Mouse (Mus musculus): ENCODE measurements around the gene Srgap2. TPM values are rescaled to one million over a fixed set of nuclear protein-coding genes. Genes with fewer than 3 reads are reported as not detected.
"Not testable (repeated sequence)": the region's sequence is repeated elsewhere in the genome, so short reads cannot be mapped to it uniquely, and the experiment has no call there.

Srgap2 gene
- total RNA-seq, 2 experiments from 2014 or later = 34.2 to 36.0 TPM

DNA sequence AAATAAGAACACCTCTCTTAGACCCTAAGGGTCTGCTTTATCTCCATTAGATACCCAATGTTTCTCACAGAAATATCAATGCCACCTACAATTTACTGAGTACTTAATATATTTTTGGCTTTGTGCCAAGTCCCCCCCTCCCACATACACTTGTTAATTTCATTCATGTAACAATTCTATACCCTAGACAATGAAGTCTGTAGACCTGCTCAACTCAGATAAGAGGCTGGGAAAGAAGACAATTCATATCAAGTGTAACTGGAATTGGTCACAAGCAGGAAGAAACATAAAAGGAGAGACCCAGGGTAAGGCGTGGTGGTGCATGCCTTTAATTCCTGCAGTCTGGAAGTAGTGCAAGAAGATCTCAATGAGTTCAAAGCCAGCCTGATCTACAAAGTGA lies 169.9 kb downstream of the Srgap2 start:
- intact Hi-C loops (cut with DNase I) = no loop called here

DNA sequence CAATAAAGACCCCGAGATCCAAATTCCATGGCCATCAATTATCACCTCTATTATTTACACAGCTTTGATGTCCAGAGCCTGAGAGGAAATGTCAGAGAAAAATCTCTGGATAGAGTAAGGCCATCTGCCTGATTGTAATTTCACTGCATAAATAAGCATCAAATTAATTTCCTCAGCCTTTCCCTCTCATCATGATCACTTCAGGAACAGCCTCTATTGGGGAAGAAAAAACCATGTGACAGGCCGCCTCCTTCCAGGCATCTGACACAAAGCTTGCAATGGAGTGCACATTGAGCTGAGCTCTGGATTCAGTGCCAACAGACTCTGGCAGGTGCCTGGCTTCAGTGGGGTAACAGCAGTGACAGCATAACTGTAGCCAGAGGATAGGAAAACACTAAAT lies 175.7 kb downstream of the Srgap2 start:
- intact Hi-C loops (cut with DNase I) = no loop called here
- peak; percentile 36 to 37 for DNase-seq

More for the DNA sequence above, 169.9 kb downstream of the Srgap2 start:
- DNase-seq = no peak

DNA sequence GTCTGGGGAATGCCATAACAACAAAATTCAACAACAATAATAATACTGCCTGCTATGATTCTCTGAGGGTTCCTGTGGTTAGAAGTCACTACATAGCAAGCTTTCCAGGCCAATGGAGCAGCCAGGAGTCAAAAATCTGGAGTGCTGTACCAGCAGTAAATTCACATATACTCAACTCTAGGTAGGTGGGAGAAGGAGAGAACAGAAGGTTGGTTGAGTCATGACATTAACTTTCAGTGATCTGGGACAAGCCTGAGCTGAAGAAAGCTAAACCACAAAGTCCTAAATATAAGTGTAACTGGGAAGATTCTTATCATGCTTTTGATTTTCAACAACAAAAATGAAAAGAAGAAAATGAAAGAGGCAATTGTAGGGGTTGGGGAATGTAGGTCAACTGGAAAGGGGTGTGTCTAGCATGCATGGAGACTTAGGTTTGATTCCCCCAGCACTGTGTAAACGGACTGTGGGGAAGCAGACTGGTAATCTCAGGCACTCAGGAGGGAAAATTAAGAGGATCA lies 177.1 kb downstream of the Srgap2 start:
- intact Hi-C loops (cut with DNase I) = loop anchor here (5.0 kb wide), 1 partner anchor 177 kb away; the partner anchor contains the start of genes Fam72a and Srgap2
- DNase-seq = no peak

DNA sequence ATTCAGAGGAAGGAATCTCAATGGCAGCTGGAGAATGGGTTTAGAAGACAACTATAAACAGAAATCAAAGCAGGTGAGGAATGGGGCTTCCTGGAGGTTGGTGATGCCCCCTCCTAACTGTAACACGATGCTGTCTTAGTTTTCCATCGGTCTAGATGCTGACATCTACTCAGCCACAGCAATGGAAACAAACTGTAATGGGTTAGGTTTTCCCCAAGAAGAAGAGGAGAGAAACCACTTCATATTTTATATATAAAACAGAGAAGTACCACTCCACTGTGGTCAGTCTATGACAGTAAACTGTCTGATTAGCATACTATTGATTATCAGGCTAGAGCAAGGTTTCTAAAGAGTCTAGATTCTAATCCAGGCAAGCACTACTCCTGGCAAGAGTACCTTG lies 179.4 kb downstream of the Srgap2 start:
- DNase-seq = no peak
- intact Hi-C loops (cut with DNase I) = loop anchor here (5.0 kb wide), 1 partner anchor 180 kb away; the partner anchor contains the start of genes Fam72a and Srgap2

DNA sequence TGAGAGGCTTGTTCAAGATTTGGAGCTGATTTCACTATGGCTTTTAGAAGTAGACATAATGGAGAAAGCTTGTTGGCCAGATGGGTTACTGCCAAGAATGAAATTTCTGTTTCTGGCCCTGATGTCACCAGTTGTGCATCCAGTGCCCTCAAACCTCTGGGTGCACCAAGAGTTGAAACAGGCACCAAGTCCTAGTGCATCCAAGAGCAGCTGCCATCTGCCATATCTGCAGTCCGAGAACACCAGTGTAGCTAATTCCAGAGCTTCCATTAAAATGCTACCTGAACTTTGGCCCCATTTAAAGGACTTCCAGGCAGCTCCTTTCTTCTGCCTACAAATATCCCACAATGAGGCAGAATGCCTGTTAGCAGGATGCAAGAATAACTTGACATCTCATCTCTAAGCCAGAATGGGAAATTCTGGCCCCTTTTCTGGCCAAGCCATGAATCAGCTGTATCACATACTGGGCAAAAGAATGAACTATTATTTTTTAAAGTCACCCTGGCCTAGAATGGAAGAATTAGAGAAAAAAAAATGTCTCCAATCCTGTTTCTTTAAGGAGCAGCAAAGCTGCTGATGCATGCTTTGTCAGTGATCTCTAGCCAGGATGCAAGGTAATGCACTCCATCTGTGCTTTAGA lies 180.1 kb downstream of the Srgap2 start:
- peak; percentile 72 to 74 for DNase-seq
- intact Hi-C loops (cut with DNase I) = loop anchor here (5.0 kb wide), 1 partner anchor 180 kb away; the partner anchor contains the start of genes Fam72a and Srgap2

DNA sequence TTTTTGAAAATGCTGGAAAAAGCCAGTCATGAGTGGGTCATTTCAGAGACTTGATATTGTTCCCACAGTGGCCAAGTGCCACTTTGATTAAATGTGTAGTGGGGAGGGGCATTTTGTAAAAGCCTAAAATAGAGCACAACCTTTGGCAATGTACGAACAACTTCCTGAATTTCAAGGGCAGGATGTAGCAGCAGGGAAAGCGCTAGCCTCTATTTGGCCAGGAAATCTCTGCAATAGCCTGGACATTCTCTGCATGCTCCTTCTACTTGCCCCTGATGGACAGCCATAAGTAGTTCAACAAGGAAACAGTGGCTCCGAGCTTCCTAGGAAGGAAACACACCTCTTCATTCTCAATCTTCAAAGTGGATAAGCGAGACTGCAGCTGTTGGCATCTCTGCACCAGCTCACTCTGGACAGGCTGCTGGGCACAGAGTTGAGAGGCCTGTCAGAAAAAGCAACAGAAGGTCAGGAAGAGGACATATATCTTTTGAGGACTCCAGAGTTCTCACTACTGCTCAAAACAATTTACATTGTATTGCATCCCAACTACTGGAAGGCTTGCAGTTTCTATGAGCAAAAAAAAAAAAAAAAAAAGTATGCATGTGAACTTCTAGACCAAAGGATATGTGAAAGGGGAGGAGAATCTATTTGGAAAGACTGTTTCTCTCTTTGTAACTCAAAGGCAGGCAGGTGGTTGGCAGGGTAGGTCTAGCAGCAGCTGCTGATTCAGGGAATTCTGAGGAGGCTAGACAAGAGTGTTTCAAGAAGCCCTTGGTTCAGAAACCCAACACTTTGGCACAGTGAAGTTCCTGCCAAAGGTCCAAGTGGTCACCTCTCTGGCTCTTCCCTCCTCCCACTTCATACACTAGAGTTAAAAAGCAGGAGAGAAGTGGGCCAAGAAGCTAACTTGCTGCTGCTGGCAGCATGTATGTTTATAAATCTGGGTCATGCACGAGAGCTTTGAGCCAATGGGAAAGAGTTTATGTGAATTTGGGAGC lies 181.4 kb downstream of the Srgap2 start:
- intact Hi-C loops (cut with DNase I) = loop anchor here (5.0 kb wide), 1 partner anchor 182 kb away; the partner anchor contains the start of genes Fam72a and Srgap2
- DNase-seq = peak; percentile 71 to 73

DNA sequence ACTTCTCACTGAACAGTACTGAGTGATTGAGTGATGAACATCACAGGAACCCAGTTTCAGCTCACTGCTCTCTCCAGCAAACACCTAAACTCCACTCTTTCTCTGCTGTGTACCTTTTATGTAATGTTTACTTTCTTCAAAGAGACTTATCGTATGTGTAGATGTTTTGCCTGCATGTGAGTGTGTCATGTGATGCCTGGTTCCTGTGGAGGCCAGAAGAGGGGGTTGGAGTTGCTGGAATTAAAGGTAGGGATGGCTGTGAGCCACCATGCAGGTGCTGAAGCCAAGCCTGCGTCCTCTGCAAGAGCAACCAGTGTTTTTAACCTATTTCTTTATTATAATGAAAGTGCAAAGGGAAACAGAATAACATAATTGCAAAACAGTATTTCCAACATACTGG lies 182.5 kb downstream of the Srgap2 start:
- intact Hi-C loops (cut with DNase I) = loop anchor here (5.0 kb wide), 1 partner anchor 183 kb away; the partner anchor contains the start of genes Fam72a and Srgap2
- DNase-seq = peak; percentile 26 to 49

DNA sequence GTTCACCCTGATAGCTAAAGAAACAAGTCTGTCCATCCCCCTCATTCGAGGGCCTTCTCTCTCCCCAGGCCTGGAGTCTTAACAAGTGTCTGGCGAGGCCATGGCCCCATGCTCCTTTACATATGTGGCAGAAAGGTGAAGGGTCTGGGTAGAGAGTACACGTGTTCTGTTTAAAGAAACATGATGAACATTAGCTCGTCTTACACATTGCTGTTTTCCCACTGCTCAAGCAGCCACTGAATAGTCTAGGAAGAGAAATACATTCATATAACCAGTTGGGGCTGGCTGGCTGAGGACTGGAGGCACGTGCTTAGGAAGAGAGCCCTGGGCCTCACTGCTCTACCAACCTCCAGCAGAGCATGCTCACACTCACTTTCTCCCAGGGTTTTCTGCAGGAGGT lies 191.1 kb downstream of the Srgap2 start:
- intact Hi-C loops (cut with DNase I) = no loop called here
- DNase-seq = no peak

DNA sequence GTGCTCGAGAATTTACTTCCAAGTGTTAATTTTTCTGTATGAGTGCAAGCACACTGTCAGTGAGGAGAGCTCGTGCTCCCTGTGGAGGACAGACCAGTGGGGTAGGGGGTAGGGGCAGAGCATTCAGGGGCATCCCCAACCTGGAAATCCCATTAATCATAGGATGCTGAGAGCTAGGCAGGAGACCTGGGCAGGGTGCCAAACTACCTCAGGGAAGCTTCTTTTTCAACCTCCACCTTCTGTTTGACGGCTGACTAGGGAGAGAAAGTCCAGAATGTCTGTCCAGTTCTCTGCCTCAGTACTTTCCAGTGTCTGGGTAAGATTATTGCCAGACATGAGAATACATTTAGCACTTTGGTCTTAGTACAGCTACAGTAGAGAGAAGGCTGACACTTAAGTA lies 191.5 kb downstream of the Srgap2 start:
- intact Hi-C loops (cut with DNase I) = no loop called here
- no peak for DNase-seq

DNA sequence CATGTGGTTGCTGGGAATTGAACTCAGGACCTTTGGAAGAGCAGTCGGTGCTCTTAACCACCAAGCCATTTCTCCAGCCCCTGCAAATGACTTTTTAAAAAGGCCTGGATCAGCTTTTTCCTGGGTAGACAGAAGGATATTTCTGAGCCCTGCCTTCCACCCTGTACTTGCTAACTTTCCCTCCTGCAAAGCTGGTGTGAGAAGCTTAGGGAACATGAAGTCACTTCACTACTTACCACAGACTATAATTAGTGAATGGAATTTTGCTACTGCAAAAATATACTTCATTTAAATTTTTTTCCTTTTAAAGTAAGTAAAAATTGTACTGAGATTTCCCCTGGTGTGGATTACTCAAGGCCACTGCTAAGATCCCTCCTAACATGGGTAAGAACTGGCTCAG lies 196.0 kb downstream of the Srgap2 start:
- DNase-seq = no peak
- intact Hi-C loops (cut with DNase I) = no loop called here

DNA sequence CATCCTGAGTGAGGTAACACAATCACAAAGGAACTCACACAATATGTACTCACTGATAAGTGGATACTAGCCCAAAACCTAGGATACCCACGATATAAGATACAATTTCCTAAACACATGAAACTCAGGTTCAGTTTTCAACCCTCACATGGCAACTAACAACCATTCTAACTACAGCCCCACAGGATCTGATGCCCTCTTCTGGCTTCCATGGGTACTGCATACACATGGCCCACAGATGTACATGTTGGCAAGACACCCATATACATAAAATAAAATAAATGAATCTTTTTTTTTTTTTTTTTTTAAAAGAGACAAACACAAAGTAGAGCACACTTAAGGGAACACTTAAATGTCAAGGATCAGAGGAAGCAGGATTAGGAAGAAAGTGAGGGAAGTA lies 198.1 kb downstream of the Srgap2 start:
- intact Hi-C loops (cut with DNase I); DNase-seq: not testable (repeated sequence)

DNA sequence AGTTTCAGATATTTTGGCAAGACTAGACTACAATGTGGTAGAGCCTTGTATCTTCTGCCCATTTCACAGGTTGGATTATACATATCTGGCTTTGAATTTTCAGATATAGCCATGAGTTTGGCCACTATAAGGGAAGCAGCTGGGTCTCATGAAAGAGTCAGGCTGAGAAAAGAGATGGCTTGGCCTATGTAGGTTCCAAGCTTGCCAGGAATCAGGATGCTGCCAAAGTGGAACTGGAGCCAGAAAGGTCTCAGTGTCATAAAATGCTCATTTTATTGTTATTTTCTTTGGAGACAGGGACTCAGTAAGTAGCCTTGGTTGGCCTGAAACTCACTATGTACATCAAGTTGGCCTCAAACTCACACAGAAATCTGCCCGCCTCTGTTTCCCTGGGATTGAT lies 200.0 kb downstream of the Srgap2 start:
- intact Hi-C loops (cut with DNase I) = no loop called here

DNA sequence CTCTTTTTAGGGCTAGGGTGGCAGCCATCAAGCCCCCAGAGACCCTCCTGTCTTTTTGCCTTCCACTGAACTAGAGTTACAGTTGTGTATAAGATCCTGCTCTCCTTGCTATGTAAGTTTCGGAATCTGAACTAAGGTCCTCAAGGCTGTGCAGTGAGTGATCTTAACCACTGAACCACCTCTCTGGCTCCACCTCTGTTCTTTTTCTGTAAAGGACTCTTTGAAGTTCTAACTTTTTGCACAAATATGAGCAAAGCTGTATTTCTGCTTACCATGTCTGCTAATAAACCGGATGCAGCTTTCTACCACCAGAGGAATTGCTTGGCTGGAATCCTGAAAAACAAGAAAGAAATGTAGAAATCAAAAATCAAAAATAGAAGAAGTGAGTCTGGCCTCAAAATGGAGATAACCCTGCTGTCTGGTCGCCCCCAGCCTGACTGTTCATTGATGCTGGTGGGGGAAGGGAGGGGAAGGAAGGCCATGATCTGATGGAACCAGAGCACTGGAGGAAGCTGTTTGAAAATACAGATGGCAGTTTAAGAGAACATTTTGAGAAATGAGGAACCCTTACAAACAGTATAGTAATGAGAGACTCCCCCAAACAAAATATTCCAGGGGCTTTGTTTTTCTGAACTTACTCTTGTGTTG lies 202.2 kb downstream of the Srgap2 start:
- intact Hi-C loops (cut with DNase I) = no loop called here
- no peak for DNase-seq

More for the DNA sequence above, 200.0 kb downstream of the Srgap2 start:
- no peak for DNase-seq

DNA sequence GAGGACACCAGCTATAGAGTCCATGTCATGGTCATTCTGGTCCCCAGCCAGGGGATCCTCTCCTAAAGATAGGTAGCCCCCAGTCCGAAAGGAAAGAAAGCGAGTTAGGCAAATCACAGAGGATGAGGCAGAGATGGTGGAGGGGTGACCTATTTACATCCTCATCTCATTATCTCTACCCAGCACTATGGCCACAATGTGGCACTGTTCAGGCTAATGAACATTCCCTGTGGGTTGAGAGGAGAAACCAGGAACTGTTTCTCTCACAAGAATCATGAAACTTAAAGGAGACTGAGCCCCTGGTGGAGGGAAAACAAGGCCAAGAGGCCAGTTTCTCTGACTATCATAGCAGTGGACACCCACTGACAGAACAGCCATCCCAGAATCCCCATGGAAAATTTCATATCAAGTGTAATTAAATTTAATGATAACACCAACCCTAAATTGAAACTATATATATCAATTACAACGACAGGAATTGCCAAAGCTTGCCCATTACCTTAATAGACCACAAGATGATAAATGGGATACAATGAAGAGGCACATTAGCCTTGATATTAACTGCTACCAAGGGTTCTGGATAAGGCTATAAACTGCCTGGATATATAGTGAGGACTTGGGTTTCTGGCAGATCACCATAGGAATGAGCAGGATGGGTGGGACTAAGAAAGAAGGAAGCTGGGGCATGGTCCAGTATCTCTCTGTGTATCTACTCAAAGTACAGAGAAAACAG lies 207.4 kb downstream of the Srgap2 start:
- intact Hi-C loops (cut with DNase I) = no loop called here
- no peak for DNase-seq

DNA sequence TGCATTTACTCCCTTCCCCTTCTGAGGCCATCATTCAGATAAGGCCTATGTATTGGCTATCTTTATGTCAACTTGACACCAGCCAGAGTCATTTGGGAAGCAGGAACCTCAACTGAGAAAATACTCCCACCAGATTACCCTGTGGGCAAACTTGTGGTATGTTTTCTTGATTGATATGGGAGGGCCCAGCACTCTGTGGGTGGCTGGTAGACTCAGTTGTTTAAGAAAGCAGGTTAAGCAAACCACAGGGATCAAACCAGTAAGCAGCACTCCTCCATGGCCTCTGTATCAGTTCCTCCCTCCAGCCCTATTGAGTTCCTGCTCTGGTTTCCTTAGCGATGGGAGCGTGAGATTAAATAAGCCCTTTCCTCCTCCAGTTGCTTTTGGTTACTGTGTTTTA lies 208.8 kb downstream of the Srgap2 start:
- DNase-seq = no peak
- intact Hi-C loops (cut with DNase I) = no loop called here

DNA sequence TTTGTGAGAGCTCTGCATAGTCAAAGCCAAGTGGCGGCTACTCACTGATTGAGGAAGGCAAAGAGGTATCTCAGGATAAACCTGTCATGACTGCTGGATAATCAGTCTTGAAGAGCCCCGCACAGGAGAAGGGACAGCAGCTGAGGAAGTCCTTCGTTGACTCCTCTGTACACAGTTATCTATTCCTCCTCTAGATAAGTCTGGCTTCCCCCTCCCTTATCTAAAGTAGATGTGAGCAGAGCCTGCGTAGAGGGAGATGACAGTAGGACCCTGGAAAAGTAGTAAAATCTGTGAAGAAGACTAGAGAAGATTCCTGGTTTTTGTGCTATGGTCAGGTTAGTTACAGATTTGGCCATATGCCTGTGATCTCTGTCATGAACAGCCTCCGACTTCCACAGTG lies 209.5 kb downstream of the Srgap2 start:
- intact Hi-C loops (cut with DNase I) = no loop called here
- no peak for DNase-seq

DNA sequence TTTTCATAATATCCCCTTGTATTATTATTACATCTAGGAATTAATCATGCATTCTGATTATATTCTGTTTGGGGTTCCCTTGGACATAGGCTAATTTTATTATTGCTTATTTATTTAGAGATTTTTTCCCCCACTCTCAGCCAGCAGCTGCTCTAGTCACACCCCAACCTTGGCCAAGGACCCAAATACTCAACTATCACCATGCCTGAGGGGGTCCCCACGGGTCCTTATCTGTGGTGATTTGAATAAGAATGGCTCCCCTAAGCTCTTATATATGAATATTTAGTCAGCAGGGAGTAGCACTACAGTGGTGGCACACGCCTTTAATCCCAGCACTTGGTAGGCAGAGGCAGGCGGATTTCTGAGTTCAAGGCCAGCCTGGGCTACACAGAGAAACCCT lies 215.9 kb downstream of the Srgap2 start:
- intact Hi-C loops (cut with DNase I) = no loop called here

DNA sequence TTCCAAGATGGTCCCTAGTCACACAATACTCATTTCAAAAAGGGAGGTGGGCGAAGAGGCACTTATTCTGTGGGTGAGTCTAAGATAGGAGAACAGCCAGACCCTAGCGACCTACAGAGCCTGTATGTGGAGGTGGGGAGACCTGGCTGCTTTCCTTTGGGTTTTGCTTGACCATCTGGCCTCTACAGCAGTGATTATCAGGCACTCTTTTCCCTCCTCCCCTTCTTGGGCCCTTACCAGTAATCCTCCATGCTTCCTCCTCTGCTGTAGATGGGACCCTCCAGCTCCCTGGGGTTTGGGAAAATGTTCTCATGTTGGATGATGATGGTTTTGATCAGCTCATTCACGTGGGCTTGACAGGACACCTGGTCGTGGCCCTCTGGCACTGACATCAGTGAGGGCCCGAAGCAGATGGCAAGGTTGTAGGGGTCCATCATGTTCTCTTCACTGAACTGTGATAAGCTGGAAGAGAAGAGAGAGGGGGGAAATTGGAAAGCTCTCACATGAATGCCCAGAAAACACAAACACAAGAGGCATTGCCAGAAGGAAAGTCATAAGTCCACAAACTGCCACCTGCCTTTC lies 216.8 kb downstream of the Srgap2 start:
- DNase-seq = no peak
- intact Hi-C loops (cut with DNase I) = no loop called here

More for the DNA sequence above, 215.9 kb downstream of the Srgap2 start:
- no peak for DNase-seq

DNA sequence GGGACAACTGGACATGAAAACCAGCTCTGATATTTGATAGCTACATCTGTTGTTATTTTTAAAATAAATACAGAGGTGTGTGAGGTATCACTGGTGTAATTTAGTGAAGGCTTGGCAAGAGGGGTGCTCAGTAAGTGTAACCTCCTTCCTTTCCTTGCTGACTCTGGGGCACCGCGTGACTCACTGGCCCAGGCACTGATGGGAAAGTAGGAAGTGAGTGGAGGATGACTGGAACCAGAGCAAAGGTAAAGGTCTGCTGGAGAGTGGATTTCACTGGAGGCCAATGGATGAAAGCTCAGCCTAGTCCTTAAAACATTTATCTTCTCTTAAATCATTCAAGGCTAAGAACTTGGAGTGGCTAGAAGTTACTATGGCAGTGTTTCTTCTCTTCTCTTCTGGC lies 226.4 kb downstream of the Srgap2 start:
- no peak for DNase-seq
- intact Hi-C loops (cut with DNase I) = no loop called here

DNA sequence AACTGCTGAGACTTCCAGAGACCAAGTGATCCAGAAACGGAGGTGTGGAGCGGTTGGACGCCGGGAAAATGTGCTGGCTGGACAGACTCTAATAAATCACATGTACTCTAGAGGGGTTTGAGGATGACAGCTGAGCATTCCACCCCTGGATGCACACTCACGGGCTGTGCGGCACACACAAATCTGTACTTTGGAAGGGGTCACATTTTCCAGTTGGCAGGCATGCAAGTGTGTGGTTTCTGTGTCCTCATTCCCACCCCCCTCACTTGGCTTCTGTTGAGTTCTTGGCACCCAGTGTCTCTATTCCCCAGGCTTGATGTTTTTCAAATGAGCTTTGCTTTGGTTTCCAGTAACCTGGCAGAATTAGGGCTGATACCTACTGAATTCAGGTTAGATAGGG lies 227.4 kb downstream of the Srgap2 start:
- intact Hi-C loops (cut with DNase I) = no loop called here
- DNase-seq = no peak
